Mouse (Mus musculus) myocyte (in vitro differentiated cells): ENCODE measurements around the gene Syap1. TPM values are rescaled to one million over a fixed set of nuclear protein-coding genes. Genes with fewer than 3 reads are reported as not detected.

Experiments used
- H3K27me3 ChIP-seq: one replicate; pipeline ENCODE4 v1.6.1; 2011; ENCODE audit not compliant: control insufficient read depth, insufficient read depth, insufficient read length
- H3K36me3 ChIP-seq: one replicate; pipeline ENCODE4 v1.6.1; 2011; ENCODE audit not compliant: control insufficient read depth, insufficient read depth
- H3K4me2 ChIP-seq: one replicate; pipeline ENCODE4 v1.6.1; 2011; ENCODE audit warnings: low read depth, control low read depth
- H3K4me3 ChIP-seq: one replicate; pipeline ENCODE4 v1.5.1; 2011; ENCODE audit warnings: mild to moderate bottlenecking, control low read depth, moderate library complexity
- H3K79me2 ChIP-seq: one replicate; pipeline ENCODE4 v1.6.1; 2011; ENCODE audit not compliant: control insufficient read depth, insufficient read depth
- H3ac ChIP-seq: one replicate; pipeline ENCODE4 v1.6.1; 2011; ENCODE audit not compliant: control insufficient read depth, insufficient read length
- CEBPB ChIP-seq: IDR thresholded peaks from 2 replicates; pipeline ENCODE4 v1.6.1; 2011; ENCODE audit warnings: mild to moderate bottlenecking, moderate library complexity; ENCODE audit not compliant: poor library complexity, insufficient read depth, severe bottlenecking
- E2F4 ChIP-seq: IDR thresholded peaks from one replicate; pipeline ENCODE4 v1.6.1; 2011; ENCODE audit warnings: mild to moderate bottlenecking, control low read depth, moderate library complexity; ENCODE audit not compliant: insufficient read depth
- MAX ChIP-seq: IDR thresholded peaks from one replicate; pipeline ENCODE4 v1.6.1; 2011; ENCODE audit warnings: low read depth, mild to moderate bottlenecking, control low read depth
- MYOD1 ChIP-seq, 3 experiments: IDR thresholded peaks; one replicate each; pipeline ENCODE4 v1.6.1; 2011; ENCODE audit warnings: control low read depth in 2 of 3, low read depth in 2 of 3, mild to moderate bottlenecking in 2 of 3, moderate library complexity in 1 of 3; ENCODE audit not compliant: insufficient read length in 2 of 3, control insufficient read depth in 1 of 3
- MYOG ChIP-seq, 3 experiments: IDR thresholded peaks; one replicate each; pipeline ENCODE4 v1.6.1; 2011; ENCODE audit warnings: control low read depth in 2 of 3, low read depth in 2 of 3, mild to moderate bottlenecking in 2 of 3; ENCODE audit not compliant: insufficient read length in 2 of 3, control insufficient read depth in 1 of 3, insufficient read depth in 1 of 3
- POLR2A ChIP-seq: IDR thresholded peaks from one replicate; pipeline ENCODE4 v1.6.1; 2011; ENCODE audit warnings: low read depth, mild to moderate bottlenecking, control low read depth, moderate library complexity; ENCODE audit not compliant: insufficient read length
- POLR2AphosphoS2 ChIP-seq: IDR thresholded peaks from one replicate; pipeline ENCODE4 v1.6.1; 2011; ENCODE audit warnings: low read depth, control low read depth; ENCODE audit not compliant: insufficient read length
- REST ChIP-seq: IDR thresholded peaks from one replicate; pipeline ENCODE4 v1.6.1; 2011; ENCODE audit warnings: mild to moderate bottlenecking, control low read depth, moderate library complexity; ENCODE audit not compliant: insufficient read depth, insufficient read length
- SRF ChIP-seq: IDR thresholded peaks from one replicate; pipeline ENCODE4 v1.6.1; 2011; ENCODE audit warnings: low read depth; ENCODE audit not compliant: control insufficient read depth, insufficient read length
- TCF12 ChIP-seq: IDR thresholded peaks from one replicate; pipeline ENCODE4 v1.6.1; 2011; ENCODE audit warnings: mild to moderate bottlenecking, control low read depth; ENCODE audit not compliant: poor library complexity, insufficient read depth, severe bottlenecking
- TCF3 ChIP-seq: IDR thresholded peaks from one replicate; pipeline ENCODE4 v1.6.1; 2011; ENCODE audit warnings: low read depth, control low read depth; ENCODE audit not compliant: insufficient read length
- USF1 ChIP-seq: IDR thresholded peaks from one replicate; pipeline ENCODE4 v1.6.1; 2011; ENCODE audit warnings: low read depth, mild to moderate bottlenecking, control low read depth, moderate library complexity
- polyA plus RNA-seq: library from polyadenylated mRNA; unstranded; fragments of >200 nt; fragmentation: generic; extraction: Trizol; gene quantifications from one replicate; pipeline ENCODE4 v1.2.1, GENCODE M21; 2012; ENCODE audit warnings: missing spikeins

Syap1 gene
- 25.6 TPM for polyA plus RNA-seq

GRCm38 (mm10) chrX:162887931-162888511, at the start of gene Syap1:
TSS of gene Syap1 (minus strand) at chrX:162888447.
- H3K36me3 ChIP-seq = no peaks in the 10 kb centered on the region
- peaks cover 33% of the 10 kb centered on the region for H3K79me2 ChIP-seq
- H3K27me3 ChIP-seq = no peaks in the 10 kb centered on the region
- H3ac ChIP-seq = peak within 1 kb of the TSS; percentile 64
- TF ChIP-seq POLR2A = peak; percentile 87
- peak in 1 of 3 experiments; percentile 18 for TF ChIP-seq MYOD1 (IDR thresholded peaks at IDR 0.05; ENCODE audit: control insufficient read depth in 1 of 3, insufficient read length in 2 of 3, low read depth in 2 of 3)
- TF ChIP-seq USF1 = no peak
- TF ChIP-seq POLR2AphosphoS2 = peak; percentile 84
- peak in 1 of 3 experiments; percentile 30 for TF ChIP-seq MYOG (IDR thresholded peaks at IDR 0.05; ENCODE audit: control insufficient read depth in 1 of 3, insufficient read depth in 1 of 3, insufficient read length in 2 of 3, low read depth in 2 of 3)
- H3K4me2 ChIP-seq = peak within 1 kb of the TSS; percentile 72
- peak within 1 kb of the TSS; percentile 47 for H3K4me3 ChIP-seq

DNA sequence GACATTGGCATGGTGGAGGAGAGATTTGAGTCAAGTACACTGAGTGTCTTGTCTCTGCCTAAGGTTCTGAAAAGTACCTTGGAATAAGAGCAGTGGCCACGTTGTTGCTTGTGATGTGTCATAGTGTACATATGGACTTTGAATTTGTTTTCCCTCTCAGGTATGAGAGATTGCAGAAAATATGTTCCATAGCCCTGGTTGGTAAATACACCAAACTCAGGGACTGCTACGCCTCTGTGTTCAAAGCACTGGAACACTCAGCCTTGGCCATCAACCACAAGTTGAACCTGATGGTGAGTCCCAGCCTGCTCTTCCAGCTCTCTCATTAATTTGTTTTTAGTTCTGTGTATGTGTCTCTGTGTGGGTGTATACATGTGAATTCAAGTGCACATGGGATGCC, 43.2 kb upstream of the Syap1 start:
- Histone ChIP-seq H3K36me3 (no peaks in the 10 kb centered on the region), H3ac (no peak overlapping the region), H3K79me2 (no peaks in the 10 kb centered on the region), H3K4me2 (no peak overlapping the region), H3K4me3 (no peak overlapping the region), H3K27me3 (no peaks in the 10 kb centered on the region)
- no peak for TF ChIP-seq MYOD1 (IDR thresholded peaks at IDR 0.05; ENCODE audit: control insufficient read depth in 1 of 3, insufficient read length in 2 of 3, low read depth in 2 of 3)
- no peak for TF ChIP-seq USF1
- TF ChIP-seq POLR2AphosphoS2 = no peak
- TF ChIP-seq MYOG (IDR thresholded peaks at IDR 0.05; ENCODE audit: control insufficient read depth in 1 of 3, insufficient read depth in 1 of 3, insufficient read length in 2 of 3, low read depth in 2 of 3) = no peak
- no peak for TF ChIP-seq CEBPB

- Histone ChIP-seq H3ac (no peak overlapping the region), H3K27me3 (no peaks in the 10 kb centered on the region), H3K36me3 (no peaks in the 10 kb centered on the region), H3K4me2 (no peak overlapping the region), H3K79me2 (no peaks in the 10 kb centered on the region), H3K4me3 (no peak overlapping the region)
- TF ChIP-seq POLR2A (no peak), REST (no peak), MYOG (IDR thresholded peaks at IDR 0.05; ENCODE audit: control insufficient read depth in 1 of 3, insufficient read depth in 1 of 3, insufficient read length in 2 of 3, low read depth in 2 of 3) (no peak), MAX (no peak), TCF3 (no peak), SRF (no peak), POLR2AphosphoS2 (no peak), CEBPB (no peak), E2F4 (no peak), MYOD1 (IDR thresholded peaks at IDR 0.05; ENCODE audit: control insufficient read depth in 1 of 3, insufficient read length in 2 of 3, low read depth in 2 of 3) (no peak), USF1 (no peak), TCF12 (no peak)
These were observed 33.4 kb upstream of the Syap1 start for GRCm38 (mm10) chrX:162921487-162922125.

GRCm38 (mm10) chrX:162915697-162916096, 27.4 kb upstream of the Syap1 start:
- Histone ChIP-seq H3K4me3 (no peak overlapping the region), H3K4me2 (no peak overlapping the region), H3K79me2 (no peaks in the 10 kb centered on the region), H3K27me3 (no peaks in the 10 kb centered on the region), H3K36me3 (no peaks in the 10 kb centered on the region), H3ac (no peak overlapping the region)
- TF ChIP-seq TCF3 = no peak
- no peak for TF ChIP-seq SRF
- TF ChIP-seq TCF12 = no peak
- no peak for TF ChIP-seq CEBPB
- no peak for TF ChIP-seq POLR2A
- no peak for TF ChIP-seq USF1
- no peak for TF ChIP-seq REST
- TF ChIP-seq MYOD1 (IDR thresholded peaks at IDR 0.05; ENCODE audit: control insufficient read depth in 1 of 3, insufficient read length in 2 of 3, low read depth in 2 of 3) = no peak
- TF ChIP-seq E2F4 = no peak
- no peak for TF ChIP-seq POLR2AphosphoS2
- TF ChIP-seq MYOG (IDR thresholded peaks at IDR 0.05; ENCODE audit: control insufficient read depth in 1 of 3, insufficient read depth in 1 of 3, insufficient read length in 2 of 3, low read depth in 2 of 3) = no peak
- no peak for TF ChIP-seq MAX

- Histone ChIP-seq H3ac (no peak overlapping the region), H3K4me3 (no peak overlapping the region), H3K27me3 (no peaks in the 10 kb centered on the region)
These were observed 25.4 kb upstream of the Syap1 start for GRCm38 (mm10) chrX:162913651-162914050.

More at GRCm38 (mm10) chrX:162913651-162914050, 25.4 kb upstream of the Syap1 start:
- no peak for TF ChIP-seq POLR2AphosphoS2
- no peak for TF ChIP-seq TCF12
- no peak for TF ChIP-seq SRF
- TF ChIP-seq POLR2A = no peak
- no peak for TF ChIP-seq E2F4
- no peak for TF ChIP-seq USF1
- TF ChIP-seq REST = no peak
- no peak for TF ChIP-seq TCF3
- TF ChIP-seq MYOD1 (IDR thresholded peaks at IDR 0.05; ENCODE audit: control insufficient read depth in 1 of 3, insufficient read length in 2 of 3, low read depth in 2 of 3) = no peak
- TF ChIP-seq MAX = no peak
- TF ChIP-seq CEBPB = no peak
- no peak for TF ChIP-seq MYOG (IDR thresholded peaks at IDR 0.05; ENCODE audit: control insufficient read depth in 1 of 3, insufficient read depth in 1 of 3, insufficient read length in 2 of 3, low read depth in 2 of 3)
- Histone ChIP-seq H3K36me3 (peaks cover 4% of the 10 kb centered on the region), H3K4me2 (no peak overlapping the region), H3K79me2 (no peaks in the 10 kb centered on the region)
